Comparison of ENCODE assay signal across 11 mouse cellular contexts in genomic region chr12:108435444-108436015, GRCm38 (mm10).
DNase-seq lines count a peak whose midpoint lies in the region; ATAC-seq and TF ChIP-seq lines count a peak whose summit lies in the region.
"Had no signal": no experiment of that assay in that cellular context is flagged by ENCODE, and none has a peak within 500 bp of the region (broad histone marks: within the 10 kb centered on the region; RNA-seq: fewer than 3 reads in every experiment).

No protein-coding gene starts in this region.

- H3K4me3 ChIP-seq in gastrocnemius, adult 2 months = no peak overlapping the region; the same call in 1 of the 2 replicates
- no peak overlapping the region for H3K4me3 ChIP-seq in kidney, postnatal 0 days (replicated peaks; ENCODE audit: low read depth, low read length)

- H3K4me2 ChIP-seq in kidney, postnatal 0 days (ENCODE audit: low read length) = no peak overlapping the region

- no peak for TF ChIP-seq CTCF in gastrocnemius, adult 2 months (IDR thresholded peaks at IDR 0.05)
- no peak for TF ChIP-seq CTCF in kidney, postnatal 0 days (IDR thresholded peaks at IDR 0.05; ENCODE audit: low read depth)

- ATAC-seq in kidney, postnatal 0 days (replicated peaks; ENCODE audit: low FRiP score, low read depth) = no peak
- ATAC-seq: Patski had no signal

- H3K27me3 ChIP-seq in kidney, postnatal 0 days (ENCODE audit: insufficient read depth, low read length) = no peaks in the 10 kb centered on the region
- H3K27me3 ChIP-seq: Patski had no signal

- intact Hi-C loops in gastrocnemius, adult 2 months (cut with DNase I) = no loop called here

- no peaks in the 10 kb centered on the region for H3K9me3 ChIP-seq in kidney, postnatal 0 days (replicated peaks; ENCODE audit: low read length)

- no peaks in the 10 kb centered on the region for H3K36me3 ChIP-seq in kidney, postnatal 0 days (ENCODE audit: insufficient read depth, low read length)

- H3K4me1 ChIP-seq in kidney, postnatal 0 days (replicated peaks; ENCODE audit: insufficient read depth, low read length) = 0 out of 2 replicates have a peak, but pooled peaks cover 3% of the 10 kb centered on the region

- no peak overlapping the region for H3K9ac ChIP-seq in kidney, postnatal 0 days (ENCODE audit: low read depth, low read length)

- no peak for DNase-seq in gastrocnemius, adult 2 months
- DNase-seq in gastrocnemius, postnatal 25 days = no peak
- no peak for DNase-seq in kidney, postnatal 0 days (ENCODE audit: low spot score)
- no peak for DNase-seq in kidney, postnatal 4 days
- DNase-seq in retina, adult 2 months (ENCODE audit: low read depth, low spot score) = peak; percentile 65
- DNase-seq in retina, embryonic 14.5 days (ENCODE audit: low spot score) = no peak
- no peak for DNase-seq in cerebellum, adult 8-10 months
- no peak for DNase-seq in spleen, adult 18-20 months
- DNase-seq: cerebellum, adult 9-10 months; layer of hippocampus, adult 9-11 months had no signal

- peak overlapping the region; percentile 87 for H3K27ac ChIP-seq in gastrocnemius, adult 2 months
- peak overlapping the region; percentile 70 for H3K27ac ChIP-seq in kidney, postnatal 0 days

- WGBS in kidney, postnatal 0 days = 71% methylated on average over 12 of the region's 12 CpGs
